Mouse (Mus musculus) hematopoietic stem cell, adult 5-6 weeks (primary cell): ENCODE measurements around the gene Usp25. TPM values are rescaled to one million over a fixed set of nuclear protein-coding genes. Genes with fewer than 3 reads are reported as not detected.

Experiments used
- ATAC-seq, 2 experiments: fragments of 125-278 bp in 1 of 2; replicated peaks in 1 of 2; 2 replicates each; pipeline ENCODE4 v1.8.0; 2016 to 2017; ENCODE audit warnings: inconsistent platforms in 2 of 2, mild to moderate bottlenecking in 2 of 2, moderate number of reproducible peaks in 2 of 2, low read depth in 1 of 2, moderate TSS enrichment in 1 of 2; ENCODE audit not compliant: low FRiP score in 2 of 2, poor library complexity in 2 of 2, severe bottlenecking in 2 of 2, insufficient read depth in 1 of 2, low TSS enrichment in 1 of 2
- total RNA-seq: library from RNA; stranded (forward); fragments of 172-1452, 232-1000 nt; gene quantifications from 2 replicates; pipeline ENCODE4 v1.2.3, GENCODE M21; 2017

Gene Usp25
- total RNA-seq, 1 experiment from 2014 or later = 104 TPM

- ATAC-seq = no peak; a peak in 1 of 4 replicates
These were observed 14.6 kb downstream of the Usp25 start for GRCm38 (mm10) chr16:77027976-77028686.

GRCm38 (mm10) chr16:77028687-77029417, 15.3 kb downstream of the Usp25 start:
- ATAC-seq = peak; percentile 69

- ATAC-seq = peak; percentile 47 to 54
These were observed 16.9 kb downstream of the Usp25 start for GRCm38 (mm10) chr16:77030435-77030834.

- no peak for ATAC-seq
These were observed 20.8 kb downstream of the Usp25 start for GRCm38 (mm10) chr16:77034329-77034728.

GRCm38 (mm10) chr16:77034751-77035150, 21.2 kb downstream of the Usp25 start:
- no peak; a peak in 1 of 4 replicates for ATAC-seq

- peak; percentile 74 to 84; a peak in 3 of 4 replicates for ATAC-seq
These were observed 28.1 kb downstream of the Usp25 start for GRCm38 (mm10) chr16:77041573-77041972.

- no peak for ATAC-seq
These were observed 30.0 kb downstream of the Usp25 start for GRCm38 (mm10) chr16:77043499-77043898.

- no peak for ATAC-seq
These were observed 40.7 kb downstream of the Usp25 start for GRCm38 (mm10) chr16:77054184-77054583.

- ATAC-seq = no peak
These were observed 42.1 kb downstream of the Usp25 start for GRCm38 (mm10) chr16:77055519-77056159.

- no peak for ATAC-seq
These were observed 42.6 kb downstream of the Usp25 start for GRCm38 (mm10) chr16:77056160-77056520.

- ATAC-seq = no peak
These were observed 45.1 kb downstream of the Usp25 start for GRCm38 (mm10) chr16:77058567-77058966.

GRCm38 (mm10) chr16:77060166-77060565, 46.7 kb downstream of the Usp25 start:
- ATAC-seq = no peak; a peak in 1 of 4 replicates

GRCm38 (mm10) chr16:77063916-77064315, 50.4 kb downstream of the Usp25 start:
- no peak for ATAC-seq

GRCm38 (mm10) chr16:77076954-77077735, 63.6 kb downstream of the Usp25 start:
- ATAC-seq = no peak

- no peak for ATAC-seq
These were observed 64.2 kb downstream of the Usp25 start for GRCm38 (mm10) chr16:77077736-77078005.

- peak; percentile 67 to 82; a peak in 2 of 4 replicates for ATAC-seq
These were observed 70.6 kb downstream of the Usp25 start for GRCm38 (mm10) chr16:77084071-77084470.

- no peak for ATAC-seq
These were observed 76.3 kb downstream of the Usp25 start for GRCm38 (mm10) chr16:77089806-77090205.

GRCm38 (mm10) chr16:77093526-77093925, 80.0 kb downstream of the Usp25 start:
- no peak for ATAC-seq
